Mouse (Mus musculus): Measurements from ENCODE around the gene Hif1an.

Gene Hif1an

GRCm38 (mm10) chr19:44564006-44564405 lies 1.4 kb downstream of the Hif1an start:
- no peak for DNase-seq (ENCODE audit: low spot score in 2 of 2)

- DNase-seq (ENCODE audit: low spot score in 2 of 2), result no peak
Measured at GRCm38 (mm10) chr19:44567763-44568162, 5.1 kb downstream of the Hif1an start.

DNA sequence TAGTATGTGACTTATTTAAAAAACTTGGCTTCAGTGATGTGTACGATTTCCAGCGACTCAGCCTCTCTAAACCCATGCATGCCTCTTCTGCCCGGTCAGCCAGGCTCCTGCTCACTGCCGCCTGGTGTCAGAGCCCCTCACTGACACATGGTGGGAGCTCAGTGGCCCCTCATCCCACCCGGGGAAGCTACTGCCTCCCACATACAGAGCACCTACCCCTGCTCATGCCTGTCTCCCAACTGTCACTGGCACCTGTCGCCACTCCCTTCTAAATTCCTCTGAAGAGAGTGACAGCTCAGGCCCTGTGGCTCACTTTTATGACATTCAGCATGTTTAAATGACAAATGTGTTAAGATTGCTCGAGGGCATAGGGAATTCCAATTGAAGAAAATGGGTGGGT lies 13.6 kb downstream of the Hif1an start:
- DNase-seq (ENCODE audit: low spot score in 2 of 2), result no peak

DNA sequence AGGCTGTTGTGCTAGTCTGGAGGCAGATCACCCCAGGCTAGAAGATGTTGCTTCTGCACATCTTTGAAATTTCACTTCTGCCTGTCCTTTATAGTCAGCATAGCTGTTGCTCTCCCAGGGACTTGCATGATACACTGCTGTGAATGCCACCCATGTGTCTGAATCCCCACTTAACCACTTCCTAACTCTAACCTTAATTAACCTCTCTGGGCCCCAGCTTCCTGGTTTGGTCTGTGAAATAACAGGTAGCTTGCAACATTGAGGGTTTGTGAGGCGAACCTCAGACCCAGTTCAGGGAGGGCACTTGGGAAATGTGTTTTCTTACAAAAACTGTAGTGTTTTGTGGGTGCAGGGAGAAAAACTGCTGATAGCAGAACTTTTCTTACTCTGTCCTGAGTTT lies 15.4 kb downstream of the Hif1an start:
- DNase-seq (ENCODE audit: low spot score in 2 of 2), result peak; percentile 17 to 18

DNA sequence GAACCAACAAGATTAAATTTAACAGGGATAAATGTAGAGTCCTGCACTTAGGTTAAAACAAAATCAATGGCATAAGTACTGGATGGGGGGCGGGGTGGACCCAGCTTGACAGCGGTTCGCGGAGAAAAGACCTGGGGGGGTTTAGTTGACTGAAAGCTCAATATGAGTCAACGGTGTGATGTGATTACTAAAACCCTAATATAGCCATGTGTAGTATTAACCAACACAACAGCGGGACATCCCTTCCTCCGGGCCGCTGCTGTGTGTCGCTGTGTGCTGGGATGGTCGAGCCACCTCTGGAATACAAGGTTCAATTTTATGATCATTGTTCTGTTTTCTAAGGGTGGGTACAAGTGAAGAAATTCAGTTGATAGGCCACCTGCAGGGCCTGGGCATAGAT lies 19.5 kb downstream of the Hif1an start:
- DNase-seq (ENCODE audit: low spot score in 2 of 2), result no peak

DNA sequence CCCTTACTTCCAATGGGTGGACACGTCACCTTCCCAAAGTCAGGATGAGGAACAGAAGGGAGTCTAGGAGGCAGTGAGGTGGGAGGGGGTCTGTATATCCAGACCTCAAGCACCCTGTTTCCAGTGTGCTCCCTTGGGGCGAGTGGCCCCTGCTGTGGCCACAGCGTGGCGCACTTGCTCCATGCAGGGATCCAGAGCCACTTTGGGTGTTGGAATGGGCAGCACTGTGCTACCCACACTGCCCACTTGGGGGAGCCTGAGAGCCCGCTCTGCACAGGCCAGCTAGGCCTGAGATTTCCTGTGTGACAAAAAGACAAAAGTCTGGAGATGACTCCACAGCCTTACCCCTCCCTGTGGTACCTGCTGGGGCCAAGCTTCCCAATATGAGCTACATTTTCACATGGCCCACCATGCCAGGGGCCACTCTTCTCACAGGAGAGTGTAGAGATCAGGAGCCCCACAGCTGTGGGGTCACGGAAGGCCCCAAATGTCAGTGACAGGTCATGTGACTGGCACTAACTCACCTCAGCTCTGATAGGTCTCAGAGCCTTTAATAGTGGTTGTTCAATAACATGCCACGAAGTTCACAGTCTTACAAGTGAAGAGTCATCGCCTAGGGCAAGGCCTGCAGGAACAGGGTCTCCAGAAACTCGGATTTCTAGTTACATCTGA lies 20.1 kb downstream of the Hif1an start:
- peak; percentile 79 to 94 for DNase-seq (ENCODE audit: low spot score in 2 of 2)

DNA sequence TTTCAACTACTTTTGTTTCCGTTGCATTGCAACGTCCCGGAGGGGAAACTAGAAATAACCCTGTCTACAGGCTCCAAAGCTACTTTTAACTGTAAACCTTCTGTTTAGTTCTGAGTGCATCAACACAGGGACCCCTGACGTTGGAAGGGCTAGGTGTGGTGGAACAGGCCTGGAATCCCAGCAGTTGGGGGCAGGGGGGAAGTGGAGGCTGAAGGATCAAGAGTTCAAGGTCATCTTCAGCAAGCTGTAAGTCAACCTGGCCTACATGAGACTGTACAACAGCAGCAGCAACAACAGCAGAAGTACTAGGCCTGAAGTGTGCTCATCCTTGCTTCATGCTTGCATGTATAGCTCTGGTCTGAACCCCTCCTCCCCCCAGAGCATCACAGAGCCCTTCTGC lies 25.4 kb downstream of the Hif1an start:
- DNase-seq (ENCODE audit: low spot score in 2 of 2), result no peak

DNA sequence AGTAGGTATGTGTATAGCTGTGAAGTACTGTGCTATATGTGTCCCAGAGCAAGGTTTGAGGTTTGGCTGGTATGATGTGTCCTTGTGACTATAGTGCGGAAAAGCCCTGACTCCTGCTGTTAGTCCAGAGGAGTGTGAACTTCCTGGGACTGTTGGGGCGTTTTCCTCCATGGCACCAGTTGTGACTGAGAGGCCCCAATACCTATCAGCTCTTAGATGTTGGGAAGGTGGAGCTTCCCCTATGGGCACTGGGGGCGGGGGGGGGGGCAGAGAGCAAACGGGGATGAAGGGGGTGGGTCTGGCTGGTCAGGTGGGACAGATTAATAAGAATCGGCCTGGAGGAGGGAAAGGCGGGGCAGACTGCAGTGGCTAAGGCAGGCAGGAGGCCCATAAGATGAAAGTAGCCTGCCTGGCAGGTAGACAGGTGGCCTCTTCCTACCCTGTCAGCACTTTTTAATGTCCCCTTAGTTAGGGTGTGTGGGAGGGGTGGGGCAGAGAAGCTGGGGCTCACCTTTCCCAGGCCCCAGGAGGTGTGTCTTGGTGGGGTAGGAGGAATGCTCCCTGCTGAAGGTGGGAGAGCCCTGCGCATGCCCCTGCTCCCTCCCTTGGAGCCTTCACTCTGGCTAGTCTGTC lies 27.1 kb downstream of the Hif1an start:
- DNase-seq (ENCODE audit: low spot score in 2 of 2), result no peak

- no peak for DNase-seq (ENCODE audit: low spot score in 2 of 2)
Measured at GRCm38 (mm10) chr19:44590992-44591391, 28.3 kb downstream of the Hif1an start.

GRCm38 (mm10) chr19:44591638-44592037 lies 29.0 kb downstream of the Hif1an start:
- no peak for DNase-seq (ENCODE audit: low spot score in 2 of 2)

DNA sequence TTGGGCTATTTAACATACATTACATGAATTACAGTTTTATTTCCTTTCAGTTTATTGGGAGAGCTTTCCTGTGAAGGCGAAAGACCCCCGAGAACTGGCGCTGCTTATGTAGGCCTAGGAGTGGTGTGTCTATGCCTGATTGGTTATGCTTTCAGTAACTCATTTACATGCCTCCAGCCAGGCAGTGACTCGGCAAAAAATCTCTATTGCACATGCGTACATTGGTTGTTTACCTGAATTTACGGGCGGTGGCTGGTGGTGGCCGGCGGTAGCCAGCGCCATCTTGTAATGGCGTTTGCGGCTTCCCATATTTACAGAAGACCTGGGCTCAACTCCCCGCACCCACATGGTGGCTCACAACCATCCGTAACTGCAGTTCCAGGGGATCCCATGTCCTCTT lies 31.5 kb downstream of the Hif1an start:
- DNase-seq (ENCODE audit: low spot score in 2 of 2), result no peak

GRCm38 (mm10) chr19:44618166-44618565 lies 55.5 kb downstream of the Hif1an start:
- DNase-seq (ENCODE audit: low spot score in 2 of 2), result no peak

Measured in thymus, postnatal 10 days (tissue).